Mouse (Mus musculus) inflammation-experienced regulatory T-cells, adult 6 months (primary cell): ENCODE measurements at regions not wholly inside any gene's neighbourhood (a gene's known extent, or its start where the extent isn't known, plus 50 kb on each side); places are given as distances from the start of the nearest gene placed in this dataset.

Experiments used
- ATAC-seq: one replicate; pipeline ENCODE4 v1.8.0; 2017

DNA sequence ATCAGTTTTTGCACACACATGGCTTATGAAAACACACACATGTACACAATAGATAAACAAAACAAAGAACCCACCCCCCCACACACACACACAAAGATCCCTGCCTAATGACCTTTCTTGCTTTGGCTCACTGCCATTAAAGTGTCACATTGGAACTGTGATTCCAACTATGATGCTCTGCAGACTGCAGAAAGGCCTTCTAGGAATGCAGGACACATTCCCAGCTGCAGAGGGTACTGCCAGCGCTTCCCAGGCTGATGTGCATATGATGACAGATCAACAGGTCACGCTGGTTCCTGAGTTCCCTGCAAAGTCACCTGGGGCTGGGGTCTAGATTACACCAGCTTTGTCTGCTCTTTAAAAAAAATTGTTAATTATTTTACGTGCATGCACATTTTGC lies 68.1 kb upstream of the Ppm1j start:
- no peak for ATAC-seq

DNA sequence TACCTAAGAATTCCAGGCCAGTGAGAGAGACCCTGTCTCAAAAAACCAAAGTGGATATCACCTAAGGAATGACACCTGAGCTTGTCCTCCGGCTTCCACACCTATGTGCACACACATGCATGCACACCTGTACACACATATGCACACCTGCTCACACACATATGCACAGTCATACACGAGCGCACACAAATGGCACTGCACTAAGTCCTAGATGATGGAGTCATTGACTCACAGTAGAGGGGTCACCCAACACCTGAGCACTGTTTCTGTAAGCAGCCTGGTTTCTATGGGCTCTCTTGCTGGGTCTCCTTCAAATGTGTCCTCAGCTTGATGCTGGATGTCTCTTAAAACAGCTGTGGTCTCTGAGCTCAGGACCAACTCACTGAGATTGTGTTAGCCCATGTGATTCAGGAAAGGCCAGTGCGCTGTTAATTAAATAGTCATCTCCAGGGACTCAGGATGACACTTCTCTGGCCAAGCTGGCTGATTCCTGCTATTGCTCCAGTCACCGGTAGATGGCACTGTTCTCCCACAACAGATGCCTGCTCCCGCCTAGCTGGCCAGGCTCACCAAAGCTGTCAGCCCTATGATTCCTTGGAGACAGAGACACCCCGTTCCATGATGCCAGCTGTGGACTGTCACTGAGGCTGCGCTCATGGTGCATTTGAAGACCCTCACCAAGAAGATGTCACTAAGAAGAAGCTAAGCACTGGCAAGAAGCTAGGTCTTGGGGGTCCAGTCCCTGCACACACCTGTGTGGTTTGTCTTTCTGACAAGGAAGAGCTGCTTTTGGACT lies 66.8 kb upstream of the Ppm1j start:
- peak; percentile 58 for ATAC-seq

DNA sequence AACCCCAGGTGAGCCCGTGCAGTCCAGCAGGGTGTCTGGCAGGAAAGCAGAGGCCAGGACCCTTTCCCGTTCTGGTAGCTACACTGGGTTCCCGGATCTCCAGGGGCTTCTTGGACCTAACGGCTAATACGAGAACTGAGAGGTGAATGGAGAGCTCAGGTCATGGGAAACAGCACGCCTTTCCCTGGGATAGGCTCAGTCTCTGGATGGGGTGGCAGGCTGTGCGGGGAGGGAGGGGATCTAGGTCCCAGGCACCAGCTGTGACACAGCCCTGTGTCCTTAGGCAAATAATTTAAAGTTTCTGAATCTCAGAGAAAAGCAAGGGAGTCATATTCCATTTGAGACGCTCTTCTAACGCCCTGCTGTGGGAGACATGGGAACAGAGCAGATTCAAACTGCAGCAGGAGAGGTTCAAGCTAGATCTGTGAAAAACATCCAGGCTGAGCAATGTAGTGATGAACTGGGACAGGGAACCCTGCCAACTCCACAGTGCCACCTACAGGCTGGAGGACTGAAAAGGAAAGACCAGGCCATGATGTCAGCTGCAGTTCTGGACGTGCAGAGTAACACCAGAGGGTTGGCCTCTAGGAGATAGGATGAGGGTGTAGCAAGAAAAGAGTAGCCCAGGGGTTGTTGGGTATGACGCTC lies 66.1 kb upstream of the Ppm1j start:
- ATAC-seq = peak; percentile 50
